Mouse (Mus musculus) adrenal gland, adult 2 months (tissue): ENCODE measurements around the gene Auts2. TPM values are rescaled to one million over a fixed set of nuclear protein-coding genes. Genes with fewer than 3 reads are reported as not detected.
A peak's percentile ranks its signal among the peaks of the same experiment; 100 is the strongest.

Experiments
- DNase-seq: peaks from one replicate; pipeline ENCODE4 v3.0.0; 2021
- polyA plus RNA-seq: library from polyadenylated mRNA; depleted of rRNA; stranded (reverse); fragments of >200 nt; gene quantifications from 2 replicates; pipeline ENCODE4 v1.2.3, GENCODE M21; 2012
- total RNA-seq, 2 experiments: library from RNA; stranded (reverse); gene quantifications; 2 replicates each; pipeline ENCODE4 v1.2.3; 2021

Gene Auts2
- total and polyA plus RNA-seq, 3 experiments, result 20.2 to 51.6 (median 46.3) TPM

GRCm38 (mm10) chr5:131515707-131516407 is 1027.3 kb downstream of the Auts2 start:
- peak; percentile 83 for DNase-seq

DNA sequence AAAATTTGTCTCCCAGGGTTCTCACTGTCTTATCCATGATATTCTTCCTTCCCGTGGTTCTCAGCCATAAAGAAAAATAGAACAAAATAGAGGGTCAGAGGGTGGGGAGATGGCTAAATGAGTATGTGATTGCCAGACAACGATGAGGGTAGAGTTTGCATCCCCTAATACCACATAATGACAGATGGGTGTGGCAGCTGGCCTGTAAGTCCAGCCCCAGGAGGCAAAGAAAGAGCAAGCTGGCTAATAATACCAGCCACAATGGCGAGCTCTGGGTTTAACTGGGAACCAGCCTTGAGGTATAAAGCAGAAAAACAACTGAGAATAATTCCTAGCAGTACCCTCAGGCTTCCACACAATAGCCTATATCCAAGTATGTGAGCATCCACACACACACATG is 1029.4 kb downstream of the Auts2 start:
- no peak for DNase-seq

- no peak for DNase-seq
Observed at GRCm38 (mm10) chr5:131512617-131513016, 1030.5 kb downstream of the Auts2 start.

GRCm38 (mm10) chr5:131510659-131511058 is 1032.5 kb downstream of the Auts2 start:
- DNase-seq, result no peak

- DNase-seq, result no peak
Observed at GRCm38 (mm10) chr5:131509315-131509714, 1033.8 kb downstream of the Auts2 start.

DNA sequence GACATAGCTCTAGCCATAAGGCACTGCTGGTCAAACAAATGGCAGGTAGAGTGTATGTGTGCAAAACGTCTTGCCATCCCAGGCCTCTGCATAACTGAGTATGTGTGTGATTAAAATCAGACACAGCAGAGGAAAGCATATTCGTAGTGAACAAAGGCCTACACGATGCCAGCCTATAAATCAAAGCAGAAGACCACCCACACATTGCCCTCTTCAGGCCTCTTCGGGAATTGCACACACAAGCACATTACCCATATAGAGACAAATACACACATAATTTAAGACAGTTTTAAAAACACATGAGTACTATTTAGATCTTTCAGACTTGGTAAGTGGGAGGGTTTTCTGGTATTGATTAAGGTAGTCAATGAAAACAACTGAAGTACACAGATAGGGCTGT is 1044.3 kb downstream of the Auts2 start:
- DNase-seq, result no peak

DNA sequence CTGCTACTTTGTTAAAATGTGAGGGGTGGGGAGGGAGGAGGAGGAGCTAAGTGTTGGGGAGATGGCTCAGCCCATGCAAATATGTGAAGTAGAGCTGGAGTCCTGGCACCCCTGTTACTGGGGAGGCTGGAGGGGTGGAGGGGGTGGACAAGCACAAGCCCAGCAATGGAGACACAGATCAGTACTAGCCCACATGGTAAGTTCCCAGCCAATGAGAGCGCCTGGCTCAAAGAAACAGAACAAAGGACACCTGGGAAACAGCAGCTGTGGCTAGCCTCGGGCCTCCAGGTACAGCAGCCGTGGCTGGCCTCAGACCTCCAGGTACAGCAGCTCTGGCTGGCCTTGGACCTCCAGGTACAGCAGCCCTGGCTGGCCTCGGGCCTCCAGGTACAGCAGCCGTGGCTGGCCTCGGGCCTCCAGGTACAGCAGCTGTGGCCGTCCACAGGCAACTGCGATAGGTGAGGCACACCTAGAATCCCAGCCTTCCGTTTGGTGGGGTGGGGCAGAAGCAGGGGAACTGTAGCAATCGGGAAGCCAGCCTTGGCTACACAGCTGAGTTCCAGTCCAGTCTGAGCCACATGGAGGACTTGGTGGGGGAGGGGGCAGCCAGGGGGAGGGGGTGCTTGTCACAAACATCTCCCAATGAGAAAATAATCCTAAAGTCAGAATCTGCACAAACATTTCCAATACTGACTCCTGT is 1046.5 kb downstream of the Auts2 start:
- DNase-seq, result no peak

- DNase-seq, result peak; percentile 31
Observed at GRCm38 (mm10) chr5:131494564-131494963, 1048.6 kb downstream of the Auts2 start.

- DNase-seq, result no peak
Observed at GRCm38 (mm10) chr5:131492535-131492934, 1050.6 kb downstream of the Auts2 start.

DNA sequence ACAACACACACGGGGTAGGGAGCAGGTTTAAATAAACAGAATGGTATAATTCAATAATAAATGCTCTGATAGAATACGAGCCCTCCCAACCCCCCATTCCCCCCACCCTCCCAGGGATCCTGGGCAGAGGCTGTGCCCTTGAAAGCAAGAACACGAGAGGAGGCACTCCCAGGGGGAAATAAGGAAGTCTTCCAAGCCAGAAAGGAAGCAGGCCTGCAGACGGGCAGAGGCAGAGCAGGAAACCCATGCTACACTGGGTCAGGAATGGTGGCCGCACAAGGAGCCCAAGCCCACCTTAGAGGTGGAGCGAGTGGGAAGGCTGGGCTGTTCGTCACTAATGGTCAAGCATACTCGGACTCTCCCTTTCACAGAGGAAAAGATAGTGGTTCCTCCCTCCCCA is 1051.3 kb downstream of the Auts2 start:
- DNase-seq, result no peak

GRCm38 (mm10) chr5:131490811-131491210 is 1052.3 kb downstream of the Auts2 start:
- DNase-seq, result no peak

DNA sequence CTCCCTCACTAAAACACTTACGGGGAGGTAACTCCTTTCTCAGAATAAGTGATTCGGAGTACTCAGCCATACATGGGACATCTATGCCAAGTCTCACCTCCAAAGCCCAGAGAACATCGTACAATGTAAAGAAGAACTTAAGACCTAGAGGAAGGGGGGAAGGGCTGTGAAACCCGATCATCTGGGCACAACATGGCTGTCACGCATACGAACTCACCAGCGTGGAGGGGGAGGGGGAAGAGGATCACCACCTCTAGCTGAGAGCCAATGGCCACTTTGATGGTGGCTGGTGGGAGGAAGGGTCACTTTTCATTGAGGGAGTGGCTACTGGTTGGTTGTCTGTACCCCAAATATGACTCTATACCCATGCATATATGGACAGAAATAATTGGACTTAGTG is 1053.3 kb downstream of the Auts2 start:
- no peak for DNase-seq

- no peak for DNase-seq
Observed at GRCm38 (mm10) chr5:131486527-131486926, 1056.6 kb downstream of the Auts2 start.

DNA sequence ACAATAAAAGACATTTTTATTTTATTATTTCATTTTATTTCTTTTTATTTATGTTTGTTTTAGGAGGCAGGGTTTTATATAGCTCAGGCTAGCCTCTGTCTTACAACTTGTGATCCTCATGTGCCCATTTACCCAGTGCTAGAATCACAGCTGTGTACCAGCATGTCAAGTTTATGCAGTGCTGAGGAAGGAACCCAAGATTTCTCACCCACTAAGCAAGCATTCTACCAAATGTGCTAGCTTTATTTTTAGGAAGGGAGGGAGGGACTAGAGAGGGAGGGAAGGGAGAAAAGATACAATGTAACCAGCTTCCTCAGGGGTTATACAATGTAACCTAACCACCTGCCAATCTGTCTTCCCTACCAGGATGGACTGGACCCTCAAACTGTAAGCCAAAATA is 1067.9 kb downstream of the Auts2 start:
- DNase-seq, result no peak

GRCm38 (mm10) chr5:131468609-131469008 is 1074.5 kb downstream of the Auts2 start:
- no peak for DNase-seq

DNA sequence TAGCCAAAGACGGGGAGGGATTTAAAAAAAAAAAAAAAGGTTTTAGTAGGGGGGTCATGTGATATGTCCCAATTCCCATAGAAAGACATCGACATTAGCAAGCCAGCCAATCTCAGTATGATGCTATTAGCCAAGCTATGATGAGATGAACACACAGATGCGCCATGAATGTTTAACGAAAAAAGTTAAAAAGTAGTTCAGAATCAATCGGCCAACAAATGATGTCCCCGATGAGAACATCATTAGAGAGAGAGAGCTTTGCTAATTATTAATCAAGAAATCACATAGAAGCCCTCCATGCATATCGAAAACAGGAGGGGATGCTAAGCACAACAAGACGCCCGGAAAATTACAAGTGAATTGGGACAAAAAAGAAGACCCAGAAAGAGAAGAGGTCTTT is 1077.0 kb downstream of the Auts2 start:
- no peak for DNase-seq

GRCm38 (mm10) chr5:131463402-131463801 is 1079.7 kb downstream of the Auts2 start:
- no peak for DNase-seq

- no peak for DNase-seq
Observed at GRCm38 (mm10) chr5:131459951-131460350, 1083.2 kb downstream of the Auts2 start.

DNA sequence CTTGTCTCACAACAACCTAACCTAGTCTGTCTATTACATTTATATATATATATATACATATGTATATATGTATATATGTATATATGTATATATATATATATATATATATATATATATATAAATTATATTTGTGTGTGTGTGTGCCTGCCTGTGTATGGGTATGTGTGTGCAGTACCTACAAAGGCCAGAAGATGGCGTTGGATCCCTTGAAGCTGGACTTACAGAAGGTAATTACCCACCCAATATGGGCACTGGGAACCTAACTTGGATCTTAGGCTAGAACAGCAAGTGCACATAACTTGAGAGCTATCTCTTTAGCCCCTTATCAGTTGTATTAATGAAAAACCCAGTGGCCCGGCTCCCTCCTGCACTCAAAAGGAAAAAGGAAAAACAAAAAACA is 1083.6 kb downstream of the Auts2 start:
- DNase-seq, result no peak

GRCm38 (mm10) chr5:131458700-131459099 is 1084.4 kb downstream of the Auts2 start:
- no peak for DNase-seq

GRCm38 (mm10) chr5:131457999-131458398 is 1085.1 kb downstream of the Auts2 start:
- no peak for DNase-seq

- DNase-seq, result no peak
Observed at GRCm38 (mm10) chr5:131449181-131449868, 1093.8 kb downstream of the Auts2 start.

- DNase-seq, result no peak
Observed at GRCm38 (mm10) chr5:131435239-131435876, 1107.8 kb downstream of the Auts2 start.
